ENCODE assay signal across 22 mouse cellular contexts in the genomic region with DNA sequence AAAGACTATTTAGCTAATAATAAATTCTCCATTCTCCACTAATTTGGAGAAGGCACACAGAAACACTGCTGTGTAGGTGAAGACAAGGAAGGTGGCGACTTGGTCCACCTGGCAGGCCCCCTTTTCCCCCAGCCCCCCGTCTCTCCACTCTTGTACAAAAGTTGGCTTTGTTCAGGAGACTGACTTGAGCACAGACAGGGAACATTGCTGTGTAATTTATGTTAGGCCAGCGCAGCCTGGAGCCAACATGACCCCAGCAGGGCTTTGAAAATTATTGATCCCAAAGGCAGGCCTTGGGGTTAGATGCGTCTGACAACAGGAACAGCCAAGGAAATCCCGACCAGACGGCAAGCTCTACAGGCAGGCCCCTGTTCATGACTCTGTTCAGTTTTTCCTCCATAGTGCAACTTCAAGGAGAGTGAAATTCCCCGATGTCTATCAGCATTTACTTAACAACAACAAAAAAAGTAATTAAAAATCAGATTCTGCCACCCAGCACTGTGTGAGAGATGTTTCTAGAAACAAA. TPM values are rescaled to one million over a fixed set of nuclear protein-coding genes. Genes with fewer than 3 reads are reported as not detected.
"Had no signal": no experiment of that assay in that cellular context is flagged by ENCODE, and none has a peak within 500 bp of the region (broad histone marks: within the 10 kb centered on the region; RNA-seq: fewer than 3 reads in every experiment).

No protein-coding gene starts in this region.

- H3K4me1 ChIP-seq: liver, embryonic 15.5 days; midbrain, embryonic 12.5 days; stomach, embryonic 15.5 days had no signal

- H3K9ac ChIP-seq: kidney, embryonic 15.5 days; liver, embryonic 15.5 days; midbrain, embryonic 12.5 days; stomach, embryonic 15.5 days had no signal

- DNase-seq: kidney, adult 2 months; kidney, postnatal 14 days; lung, adult 2 months; lung, postnatal 10 days; lung, postnatal 4 days; right cerebral cortex, postnatal 14 days; thymus, adult 2 months; thymus, postnatal 25 days had no signal

- H3K4me2 ChIP-seq: kidney, embryonic 15.5 days; liver, embryonic 11.5 days; liver, embryonic 15.5 days; midbrain, embryonic 12.5 days; stomach, embryonic 15.5 days had no signal

- H3K27me3 ChIP-seq: kidney, embryonic 15.5 days; liver, embryonic 15.5 days; midbrain, embryonic 12.5 days; stomach, embryonic 15.5 days had no signal

- H3K27ac ChIP-seq: left cerebral cortex, adult 2 months; liver, embryonic 15.5 days; midbrain, embryonic 12.5 days; stomach, embryonic 15.5 days had no signal

- H3K36me3 ChIP-seq: kidney, embryonic 15.5 days; liver, embryonic 15.5 days; midbrain, embryonic 12.5 days; stomach, embryonic 15.5 days had no signal

- H3K9me3 ChIP-seq: kidney, embryonic 15.5 days; liver, embryonic 15.5 days; midbrain, embryonic 12.5 days; stomach, embryonic 15.5 days had no signal

- H3K4me3 ChIP-seq: kidney, embryonic 15.5 days; left cerebral cortex, adult 2 months; liver, embryonic 15.5 days; midbrain, embryonic 12.5 days; stomach, embryonic 15.5 days had no signal

RNA-seq across cellular contexts. Expression of a gene that starts 6.4 kb away (rescaled TPM):
- total RNA-seq: layer of hippocampus, postnatal 25 days; left cerebral cortex, adult 2 months; left cerebral cortex, postnatal 14 days; megakaryocyte, adult 5-6 weeks; midbrain, postnatal 0 days had no signal
- polyA plus RNA-seq: kidney, adult 2 months; liver, embryonic 11.5 days; lung, adult 2 months; midbrain, postnatal 0 days; neural tube, embryonic 14.5 days; spleen, adult 2 months; thymus, adult 2 months had no signal

RNA-seq across cellular contexts. Expression of a gene that starts 34.6 kb away (rescaled TPM):
- total RNA-seq: layer of hippocampus, postnatal 25 days; left cerebral cortex, adult 2 months; left cerebral cortex, postnatal 14 days; megakaryocyte, adult 5-6 weeks had no signal
- polyA plus RNA-seq: thymus, adult 2 months had no signal

RNA-seq across cellular contexts. Expression of a gene that starts 36.2 kb away (rescaled TPM):
- total RNA-seq: layer of hippocampus, postnatal 25 days; megakaryocyte, adult 5-6 weeks had no signal
- polyA plus RNA-seq: kidney, adult 2 months; spleen, adult 2 months; testis, adult 2 months; urinary bladder, adult 2 months had no signal
